Mouse (Mus musculus): ENCODE results near the gene 1700013G24Rik. TPM values are rescaled to one million over a fixed set of nuclear protein-coding genes. Genes with fewer than 3 reads are reported as not detected.

The 1700013G24Rik gene
- polyA plus RNA-seq, 1 experiment from 2014 or later, result 0.23 TPM

DNA sequence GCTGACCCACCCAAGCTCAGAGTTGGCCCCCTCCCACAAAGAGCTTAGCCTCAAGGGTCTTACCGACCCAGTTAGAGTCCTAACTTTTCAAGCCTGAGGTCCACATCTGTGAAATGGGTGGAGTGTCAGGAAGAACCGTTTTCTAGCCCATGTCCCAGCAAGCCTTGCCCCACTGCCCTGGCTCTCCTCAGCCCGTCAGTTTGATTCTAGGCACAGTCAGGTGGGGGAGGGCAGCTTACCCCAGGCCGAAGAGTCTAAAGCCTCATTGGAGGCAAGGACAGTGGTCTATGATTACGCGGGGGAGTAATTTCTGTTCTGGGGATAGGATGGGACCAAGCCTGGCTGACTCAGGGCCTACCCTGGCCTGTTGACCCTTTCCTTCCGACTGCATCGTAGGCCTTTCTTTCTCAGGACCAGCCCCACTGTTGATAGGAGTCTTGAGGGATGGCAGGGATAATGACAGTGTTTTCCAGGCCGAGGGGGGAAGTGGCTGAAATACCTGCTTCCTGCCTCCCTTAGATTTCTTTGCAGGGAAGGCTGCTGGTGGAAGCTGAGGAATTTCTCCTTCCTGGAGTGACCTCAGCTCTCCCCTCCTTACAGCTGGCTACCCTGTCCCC lies 17.7 kb downstream of the 1700013G24Rik start:
- Histone ChIP-seq H3K27me3 (no peaks in the 10 kb centered on the region), H3K27ac (peak overlapping the region; percentile 90), H3K9ac (peak overlapping the region; percentile 89; the same call in 1 of the 2 replicates), H3K4me3 (peak overlapping the region; percentile 90), H3K36me3 (no peaks in the 10 kb centered on the region), H3K9me3 (no peaks in the 10 kb centered on the region), H3K4me2 (peak overlapping the region; percentile 74), H3K4me1 (peaks cover 77% of the 10 kb centered on the region)
- WGBS, result 52% methylated on average over 9 of the region's 9 CpGs
- no peak for ATAC-seq (ENCODE audit: insufficient number of reproducible peaks, low FRiP score, low TSS enrichment, low read depth)

DNA sequence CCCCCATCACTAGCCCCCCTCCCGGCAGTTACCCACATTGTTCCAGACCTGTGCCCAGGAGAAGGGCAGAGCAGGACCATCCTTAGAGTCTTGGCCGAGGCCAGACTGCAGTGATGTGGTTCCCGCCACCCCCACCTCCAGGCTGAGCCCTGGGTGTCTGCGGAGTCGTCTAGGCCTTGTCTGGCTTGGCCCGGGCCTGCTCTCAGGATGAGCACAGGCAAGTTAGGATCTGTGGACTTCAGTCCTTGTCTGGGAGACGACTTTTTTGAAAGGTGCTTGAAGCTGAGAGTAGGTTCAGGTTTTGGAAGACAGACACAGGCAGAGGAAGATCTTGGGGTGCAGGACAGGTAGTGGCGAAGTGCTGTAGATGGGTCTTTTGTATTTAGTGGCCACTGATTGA lies 18.2 kb downstream of the 1700013G24Rik start:
- no peak for ATAC-seq (ENCODE audit: insufficient number of reproducible peaks, low FRiP score, low TSS enrichment, low read depth)
- Histone ChIP-seq H3K4me2 (peak overlapping the region; percentile 74), H3K4me3 (peak overlapping the region; percentile 90), H3K27me3 (no peaks in the 10 kb centered on the region), H3K4me1 (peaks cover 82% of the 10 kb centered on the region), H3K9ac (no peak overlapping the region), H3K36me3 (no peaks in the 10 kb centered on the region), H3K27ac (peak overlapping the region; percentile 90), H3K9me3 (no peaks in the 10 kb centered on the region)
- WGBS, result 58% methylated on average over 8 of the region's 8 CpGs

DNA sequence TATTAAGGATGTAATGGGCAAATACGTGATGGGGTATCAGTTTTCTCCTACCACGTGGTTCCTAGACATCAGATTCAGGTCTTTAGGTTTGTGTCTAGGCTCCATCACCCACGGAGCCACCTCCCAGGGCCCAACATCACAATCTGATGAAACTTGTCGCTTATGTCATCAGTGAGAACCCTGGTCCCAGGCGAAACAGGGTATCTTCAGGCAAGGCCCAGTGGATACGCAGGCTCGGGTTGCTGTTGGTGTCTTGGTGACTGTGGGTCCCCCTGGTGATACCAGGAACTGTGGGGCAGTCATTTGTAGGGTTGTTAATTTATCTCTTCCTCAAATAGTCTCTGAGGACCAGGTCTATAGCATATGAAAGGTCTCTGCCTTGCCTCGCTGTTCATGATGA lies 20.2 kb downstream of the 1700013G24Rik start:
- Histone ChIP-seq H3K27me3 (no peaks in the 10 kb centered on the region), H3K4me1 (peaks cover 86% of the 10 kb centered on the region), H3K36me3 (no peaks in the 10 kb centered on the region), H3K4me3 (0 out of 2 replicates have a peak overlapping the region, but pooled peaks have one; percentile 4), H3K4me2 (peak overlapping the region; percentile 22), H3K9ac (no peak overlapping the region), H3K9me3 (no peaks in the 10 kb centered on the region), H3K27ac (peak overlapping the region; percentile 81)
- ATAC-seq (ENCODE audit: insufficient number of reproducible peaks, low FRiP score, low TSS enrichment, low read depth), result no peak
- WGBS, result 79% methylated on average over 8 of the region's 8 CpGs

DNA sequence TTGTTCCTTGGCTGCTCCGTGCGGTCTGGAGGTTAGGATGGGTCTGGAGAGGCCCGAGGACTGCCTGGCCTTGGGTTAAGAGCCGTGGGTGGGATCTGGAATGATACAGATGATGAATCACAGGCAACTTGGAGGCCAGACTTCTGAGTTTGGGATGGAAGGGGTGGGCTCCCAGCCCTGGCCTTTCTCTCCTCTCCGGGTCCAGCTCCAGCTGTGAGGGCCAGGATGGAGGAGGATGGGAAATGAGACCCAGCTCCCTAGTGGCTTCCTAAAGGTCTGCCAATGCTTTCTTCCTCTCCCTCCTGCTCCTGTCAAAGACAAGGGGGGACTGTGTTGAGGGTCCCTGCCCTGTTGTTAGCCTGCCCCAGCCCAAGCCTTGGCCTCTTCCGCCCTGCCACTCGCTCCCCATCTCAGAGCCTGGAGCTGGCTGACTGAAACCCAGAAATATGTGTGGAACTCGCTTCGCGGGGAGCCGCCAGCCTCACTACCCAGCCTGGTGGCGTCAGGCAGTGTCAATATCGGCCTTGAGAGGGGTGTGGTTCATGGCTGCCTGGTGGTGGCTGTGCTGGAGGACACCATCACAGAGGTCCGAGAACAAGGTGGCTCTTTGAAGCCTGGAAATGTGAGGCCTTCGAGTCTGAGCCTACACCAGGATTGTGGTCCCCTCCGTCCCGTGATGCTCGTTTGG lies 20.8 kb downstream of the 1700013G24Rik start:
- Histone ChIP-seq H3K9ac (peak overlapping the region; percentile 15; the same call in 1 of the 2 replicates), H3K4me2 (peak overlapping the region; percentile 22; the same call in 1 of the 2 replicates), H3K27ac (peak overlapping the region; percentile 81), H3K36me3 (no peaks in the 10 kb centered on the region), H3K27me3 (no peaks in the 10 kb centered on the region), H3K9me3 (no peaks in the 10 kb centered on the region), H3K4me3 (0 out of 2 replicates have a peak overlapping the region, but pooled peaks have one; percentile 4), H3K4me1 (peaks cover 91% of the 10 kb centered on the region)
- WGBS, result 47% methylated on average over 18 of the region's 18 CpGs
- ATAC-seq (ENCODE audit: insufficient number of reproducible peaks, low FRiP score, low TSS enrichment, low read depth), result no peak

DNA sequence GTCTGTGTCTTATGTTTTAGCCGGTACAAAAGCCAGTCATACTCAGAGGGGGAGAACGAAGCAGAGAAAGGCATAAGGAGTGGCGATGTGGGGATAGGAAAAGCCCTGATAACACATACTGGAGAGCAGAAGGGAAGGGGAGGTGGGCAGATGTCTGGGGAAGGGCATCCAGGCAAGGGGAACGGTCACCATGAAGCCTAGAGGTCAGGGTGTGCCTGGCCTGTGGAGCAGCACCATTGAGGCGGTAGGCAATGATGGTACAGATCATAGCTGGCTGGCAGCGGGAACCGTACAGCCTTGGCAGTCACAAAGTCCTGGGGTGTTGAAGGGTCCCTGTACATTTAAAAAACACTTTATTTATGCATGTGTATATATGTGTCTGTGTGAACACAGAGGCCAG lies 21.6 kb downstream of the 1700013G24Rik start:
- WGBS, result 91% methylated on average over 7 of the region's 7 CpGs
- no peaks in the 10 kb centered on the region for H3K36me3 ChIP-seq

DNA sequence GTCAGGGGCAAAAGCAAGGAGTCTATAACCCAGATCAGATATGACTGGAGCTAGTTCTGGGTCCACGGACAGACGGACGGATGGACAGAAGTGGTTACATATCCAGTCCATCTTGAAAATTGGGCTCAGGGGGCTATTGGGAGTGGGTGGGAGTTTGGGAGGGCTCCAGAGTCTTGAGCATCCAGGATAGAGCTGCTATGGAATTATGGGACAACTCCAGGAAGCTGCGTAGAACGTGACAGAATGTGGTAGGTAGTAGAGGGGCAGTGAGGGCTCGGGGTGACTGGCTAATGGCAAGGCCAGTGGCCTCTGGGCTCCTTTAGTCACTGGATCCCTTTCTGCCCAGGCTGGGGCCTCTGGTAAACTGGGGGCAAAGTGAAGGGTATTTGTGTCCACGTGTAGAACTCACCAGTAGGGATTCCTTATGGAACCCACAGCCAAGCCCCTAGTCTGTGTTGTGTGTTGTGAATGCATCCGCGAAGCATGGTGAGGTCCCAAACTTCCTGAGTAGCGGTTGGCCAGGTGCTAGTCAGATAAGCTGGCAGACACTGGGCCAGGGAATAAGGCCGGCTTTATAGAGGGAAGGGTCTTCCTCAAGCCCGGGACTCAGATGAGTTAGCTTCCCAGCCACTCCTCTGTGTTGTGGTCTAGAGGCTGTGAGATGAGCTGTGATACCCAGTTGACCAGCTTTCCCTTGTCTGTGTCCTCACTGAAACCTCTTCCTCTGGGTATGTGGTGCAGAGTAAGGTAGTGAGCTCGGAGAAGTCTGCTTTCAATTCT lies 22.4 kb downstream of the 1700013G24Rik start:
- H3K27ac ChIP-seq, result peak overlapping the region; percentile 82; the same call in 1 of the 2 replicates

More for the DNA sequence above, 21.6 kb downstream of the 1700013G24Rik start:
- Histone ChIP-seq H3K27me3 (no peaks in the 10 kb centered on the region), H3K4me3 (no peak overlapping the region), H3K27ac (peak overlapping the region; percentile 81; the same call in 1 of the 2 replicates), H3K4me1 (peaks cover 96% of the 10 kb centered on the region), H3K9me3 (no peaks in the 10 kb centered on the region), H3K9ac (no peak overlapping the region), H3K4me2 (no peak overlapping the region)
- ATAC-seq (ENCODE audit: insufficient number of reproducible peaks, low FRiP score, low TSS enrichment, low read depth), result no peak

DNA sequence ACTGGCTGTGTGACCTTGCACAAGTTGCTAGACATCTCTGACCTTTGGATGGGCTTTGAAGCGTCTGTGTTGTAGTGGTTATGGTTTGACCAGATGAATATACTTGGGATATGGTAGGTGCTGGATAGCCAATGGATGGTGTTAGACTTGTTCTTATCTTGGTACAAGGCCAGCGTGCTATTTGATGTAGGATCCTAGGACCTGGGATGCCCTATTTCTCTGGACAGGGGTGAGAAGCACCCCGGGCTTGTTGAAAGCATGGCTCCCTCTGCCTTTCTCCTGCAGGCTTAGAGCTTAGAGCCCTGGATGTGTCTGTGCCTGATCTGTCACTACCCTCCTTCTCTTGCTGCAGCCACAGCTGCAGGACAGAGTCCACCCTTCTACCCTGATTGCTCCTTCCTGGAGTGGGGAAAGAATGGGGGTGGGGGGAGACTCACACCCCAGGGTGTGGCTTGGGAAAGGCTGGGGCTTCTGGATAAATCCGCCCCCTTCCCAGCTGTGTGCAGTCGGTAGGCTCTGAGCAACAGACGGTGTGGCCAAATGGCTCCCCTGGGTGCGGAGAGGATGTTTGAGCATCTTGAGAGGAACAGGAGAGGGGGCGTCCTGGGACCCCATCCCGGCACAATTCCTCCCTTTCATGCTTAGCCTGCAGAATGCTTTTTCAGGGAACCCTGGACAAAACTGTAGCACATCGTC lies 23.1 kb downstream of the 1700013G24Rik start:
- H3K4me2 ChIP-seq, result peak overlapping the region; percentile 44
- H3K9me3 ChIP-seq, result no peaks in the 10 kb centered on the region
- H3K27ac ChIP-seq, result peak overlapping the region; percentile 82
- ATAC-seq (ENCODE audit: insufficient number of reproducible peaks, low FRiP score, low TSS enrichment, low read depth), result 0 out of 2 replicates have a peak, but pooled peaks have one; percentile 17
- H3K36me3 ChIP-seq, result no peaks in the 10 kb centered on the region
- H3K4me1 ChIP-seq, result peaks cover 96% of the 10 kb centered on the region
- H3K4me3 ChIP-seq, result peak overlapping the region; percentile 23
- no peak overlapping the region for H3K9ac ChIP-seq
- WGBS, result 26% methylated on average over 10 of the region's 10 CpGs
- no peaks in the 10 kb centered on the region for H3K27me3 ChIP-seq

More for the DNA sequence above, 22.4 kb downstream of the 1700013G24Rik start:
- no peak overlapping the region for H3K4me3 ChIP-seq
- no peak overlapping the region for H3K9ac ChIP-seq
- H3K9me3 ChIP-seq, result no peaks in the 10 kb centered on the region
- WGBS, result 73% methylated on average over 13 of the region's 13 CpGs
- H3K27me3 ChIP-seq, result no peaks in the 10 kb centered on the region
- peaks cover 96% of the 10 kb centered on the region for H3K4me1 ChIP-seq
- H3K4me2 ChIP-seq, result no peak overlapping the region
- H3K36me3 ChIP-seq, result no peaks in the 10 kb centered on the region
- no peak for ATAC-seq (ENCODE audit: insufficient number of reproducible peaks, low FRiP score, low TSS enrichment, low read depth)

DNA sequence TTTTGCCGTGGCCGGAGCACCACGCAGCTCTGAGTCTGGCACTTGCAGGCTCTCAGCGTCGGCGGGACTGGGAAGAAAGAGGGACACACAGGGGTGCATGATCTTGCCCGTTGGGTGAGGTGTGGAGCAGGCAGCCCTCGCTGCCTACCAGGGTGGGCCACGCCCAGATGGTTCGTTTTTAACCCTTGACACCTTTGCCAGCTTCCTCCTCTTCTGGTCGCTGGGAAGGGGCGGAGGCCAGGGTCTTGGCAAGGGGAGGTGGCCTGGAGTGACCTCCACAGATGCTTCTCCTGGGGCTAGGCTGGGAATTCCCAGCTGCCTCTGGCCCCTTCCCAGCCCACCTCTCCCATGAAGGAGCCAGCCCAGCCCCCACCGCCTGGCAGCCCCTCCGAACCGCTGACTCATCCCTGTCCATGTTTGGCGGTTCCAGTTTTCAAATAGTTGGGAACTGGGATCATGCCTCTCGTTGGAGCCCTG lies 23.7 kb downstream of the 1700013G24Rik start:
- H3K4me1 ChIP-seq, result peaks cover 96% of the 10 kb centered on the region
- H3K36me3 ChIP-seq, result no peaks in the 10 kb centered on the region
- no peaks in the 10 kb centered on the region for H3K9me3 ChIP-seq
- peak; percentile 36; the same call in 1 of the 2 replicates for ATAC-seq (ENCODE audit: insufficient number of reproducible peaks, low FRiP score, low TSS enrichment, low read depth)
- H3K27me3 ChIP-seq, result no peaks in the 10 kb centered on the region
- WGBS, result 10% methylated on average over 17 of the region's 17 CpGs
- no peak overlapping the region for H3K9ac ChIP-seq
- peak overlapping the region; percentile 44 for H3K4me2 ChIP-seq
- H3K27ac ChIP-seq, result peak overlapping the region; percentile 82
- H3K4me3 ChIP-seq, result peak overlapping the region; percentile 23

DNA sequence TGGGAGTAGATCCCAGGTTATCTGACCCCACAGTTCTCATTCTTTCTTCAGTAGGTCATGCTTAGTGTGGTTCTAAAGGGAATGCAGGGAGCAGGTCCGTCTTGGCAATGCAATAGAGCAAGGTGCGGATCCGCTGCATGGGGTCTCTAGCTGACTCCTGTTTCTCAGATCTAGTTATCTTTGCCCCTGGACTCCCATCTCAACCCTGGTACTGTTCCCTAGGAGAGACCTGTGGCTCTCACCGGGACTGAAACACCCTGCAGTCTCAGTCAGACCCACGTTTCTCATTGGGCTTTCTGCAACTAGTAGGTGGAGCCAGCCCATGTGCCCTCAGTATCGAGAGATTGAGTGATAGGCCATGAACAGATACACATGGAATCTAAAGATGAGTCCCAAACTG lies 24.5 kb downstream of the 1700013G24Rik start:
- Histone ChIP-seq H3K27me3 (no peaks in the 10 kb centered on the region), H3K4me3 (no peak overlapping the region), H3K9me3 (no peaks in the 10 kb centered on the region), H3K4me1 (peaks cover 100% of the 10 kb centered on the region), H3K4me2 (peak overlapping the region; percentile 44; the same call in 1 of the 2 replicates), H3K27ac (peak overlapping the region; percentile 82; the same call in 1 of the 2 replicates), H3K36me3 (no peaks in the 10 kb centered on the region), H3K9ac (no peak overlapping the region)
- ATAC-seq (ENCODE audit: insufficient number of reproducible peaks, low FRiP score, low TSS enrichment, low read depth), result no peak
- 53% methylated on average over 6 of the region's 6 CpGs for WGBS

DNA sequence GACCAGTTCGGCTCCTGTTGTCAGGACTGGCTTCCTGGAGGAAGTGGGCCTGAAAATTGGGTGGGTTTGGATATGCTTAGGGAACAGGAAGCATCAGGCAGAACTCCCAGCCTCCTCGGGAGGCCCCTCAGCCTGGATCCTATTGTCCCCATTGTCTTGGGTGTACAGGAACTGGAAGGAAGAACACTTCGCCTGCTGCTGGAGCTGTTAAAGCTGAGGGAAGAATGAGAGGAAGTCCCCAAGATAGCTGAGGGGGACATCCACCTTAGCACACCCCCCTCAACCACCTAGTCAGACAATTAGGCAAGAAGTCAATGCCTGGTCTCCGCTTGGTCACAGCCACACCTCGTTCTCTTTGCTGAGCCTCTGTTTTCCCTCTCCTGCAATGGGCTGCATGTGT lies 25.2 kb downstream of the 1700013G24Rik start:
- Histone ChIP-seq H3K9me3 (no peaks in the 10 kb centered on the region), H3K4me1 (peaks cover 94% of the 10 kb centered on the region), H3K4me2 (no peak overlapping the region), H3K27me3 (no peaks in the 10 kb centered on the region), H3K27ac (peak overlapping the region; percentile 57), H3K9ac (no peak overlapping the region), H3K36me3 (no peaks in the 10 kb centered on the region), H3K4me3 (no peak overlapping the region)
- ATAC-seq (ENCODE audit: insufficient number of reproducible peaks, low FRiP score, low TSS enrichment, low read depth), result no peak
- 69% methylated on average over 5 of the region's 5 CpGs for WGBS

DNA sequence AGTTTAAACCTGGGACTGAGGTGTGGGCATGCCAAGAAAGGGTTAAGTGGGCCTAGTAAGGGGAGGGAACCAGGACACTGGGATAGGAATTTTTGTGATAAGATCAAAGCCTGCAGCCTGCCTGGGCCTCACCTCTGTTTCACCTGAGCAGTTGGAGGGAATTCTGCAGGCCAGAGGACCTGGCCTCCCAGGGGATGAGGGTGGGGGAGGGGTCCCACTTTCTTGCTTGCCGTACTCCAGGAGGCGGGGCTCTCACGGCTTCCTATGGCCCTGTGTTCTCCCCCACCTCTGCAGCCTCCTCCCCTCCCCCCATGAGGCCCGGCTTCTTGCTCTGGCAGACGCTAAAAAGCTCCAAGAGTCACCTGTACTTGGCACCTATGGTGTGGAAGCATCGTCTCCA lies 26.7 kb downstream of the 1700013G24Rik start:
- H3K36me3 ChIP-seq, result no peaks in the 10 kb centered on the region
- 0 out of 2 replicates have a peak overlapping the region, but pooled peaks have one; percentile 3 for H3K4me2 ChIP-seq
- WGBS, result 7% methylated on average over 6 of the region's 6 CpGs
- H3K4me1 ChIP-seq, result peaks cover 94% of the 10 kb centered on the region
- no peaks in the 10 kb centered on the region for H3K9me3 ChIP-seq
- ATAC-seq (ENCODE audit: insufficient number of reproducible peaks, low FRiP score, low TSS enrichment, low read depth), result no peak
- H3K27ac ChIP-seq, result no peak overlapping the region
- no peaks in the 10 kb centered on the region for H3K27me3 ChIP-seq
- no peak overlapping the region for H3K4me3 ChIP-seq
- no peak overlapping the region for H3K9ac ChIP-seq

Data from limb, embryonic 15.5 days (tissue).